Mouse (Mus musculus) brain, embryonic 14.5 days (tissue): ENCODE results near the gene Nemp1.

Source experiments
- CTCF ChIP-seq: fragments of 200-500 bp; IDR thresholded peaks from 2 replicates; pipeline ENCODE4 v1.5.1; 2012; ENCODE audit warnings: inconsistent platforms, mild to moderate bottlenecking, moderate library complexity, borderline replicate concordance; ENCODE audit not compliant: insufficient read depth, insufficient read length; ENCODE audit errors: extremely low read depth
- POLR2A ChIP-seq: fragments of 200-500 bp; IDR thresholded peaks from 2 replicates; pipeline ENCODE4 v1.6.1; 2012; ENCODE audit warnings: mild to moderate bottlenecking, inconsistent platforms, borderline replicate concordance; ENCODE audit not compliant: poor library complexity, insufficient read depth, insufficient read length, severe bottlenecking; ENCODE audit errors: extremely low read depth

DNA sequence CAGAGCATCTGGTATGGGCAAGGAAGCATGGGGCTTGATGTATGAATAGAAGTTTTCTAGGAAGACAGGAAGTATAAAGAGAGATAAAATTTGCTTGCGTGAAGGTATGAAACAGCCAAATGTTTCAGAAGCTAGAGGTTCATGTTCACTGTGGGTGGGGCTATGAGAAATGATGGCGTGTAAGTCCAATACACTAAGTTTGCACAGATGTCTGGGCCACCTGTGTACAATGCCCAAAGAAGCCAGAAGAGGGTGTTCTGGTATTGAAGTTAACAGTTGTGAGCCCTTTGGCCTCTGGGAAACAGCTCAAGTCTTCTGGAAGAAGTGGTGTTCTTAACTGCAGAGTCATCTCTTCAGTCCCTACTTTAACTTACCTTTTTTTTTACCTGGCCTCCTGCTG, 3.5 kb downstream of the Nemp1 start:
- no peak for TF ChIP-seq CTCF
- TF ChIP-seq POLR2A, result no peak
